Mouse (Mus musculus) limb, embryonic 12.5 days (tissue): ENCODE results near the gene Abcc4. TPM values are rescaled to one million over a fixed set of nuclear protein-coding genes. Genes with fewer than 3 reads are reported as not detected.
"Not testable (repeated sequence)": the region's sequence is repeated elsewhere in the genome, so short reads cannot be mapped to it uniquely, and the experiment has no call there.

Source experiments
- ATAC-seq: fragments of 200-750 bp; cut with Nextera tagmentation; 2 replicates; pipeline ENCODE4 v1.8.0; 2017; ENCODE audit warnings: low read depth, moderate TSS enrichment; ENCODE audit not compliant: insufficient number of reproducible peaks, insufficient read depth, low FRiP score, low TSS enrichment
- H3K27ac ChIP-seq: fragments of 300-500 bp; sonication (generic); 2 replicates; pipeline ENCODE4 v1.5.1; 2016; ENCODE audit warnings: mild to moderate bottlenecking, moderate library complexity
- H3K27me3 ChIP-seq: fragments of 300-500 bp; sonication (generic); 2 replicates; pipeline ENCODE4 v1.6.1; 2016; ENCODE audit warnings: mild to moderate bottlenecking, moderate library complexity
- H3K36me3 ChIP-seq: fragments of 300-500 bp; sonication (generic); 2 replicates; pipeline ENCODE4 v1.6.1; 2016; ENCODE audit warnings: mild to moderate bottlenecking, moderate library complexity
- H3K4me1 ChIP-seq: fragments of 300-500 bp; sonication (generic); replicated peaks from 2 replicates; pipeline ENCODE4 v1.6.1; 2016
- H3K4me2 ChIP-seq: fragments of 300-500 bp; sonication (generic); 2 replicates; pipeline ENCODE4 v1.6.1; 2016; ENCODE audit warnings: mild to moderate bottlenecking, moderate library complexity
- H3K4me3 ChIP-seq: fragments of 300-500 bp; sonication (generic); replicated peaks from 2 replicates; pipeline ENCODE4 v1.5.1; 2016; ENCODE audit warnings: mild to moderate bottlenecking
- H3K9ac ChIP-seq: fragments of 300-500 bp; sonication (generic); replicated peaks from 2 replicates; pipeline ENCODE4 v1.6.1; 2016; ENCODE audit warnings: mild to moderate bottlenecking, moderate library complexity
- H3K9me3 ChIP-seq: fragments of 300-500 bp; sonication (generic); 2 replicates; pipeline ENCODE4 v1.6.1; 2016; ENCODE audit warnings: mild to moderate bottlenecking, moderate library complexity
- WGBS: fragments of 180-500 bp; shearing (Covaris S2); methylation state at CpG from one replicate; pipeline ENCODE4 v1.1.7; 2016; 5-methylcytosine and 5-hydroxymethylcytosine counted together
- polyA plus RNA-seq: library from polyadenylated mRNA; unstranded; fragments of >200 nt; fragmentation: Nextera tagmentation; extraction: Ambion mirVana; gene quantifications from 2 replicates; pipeline ENCODE4 v1.2.1, GENCODE M21; 2016

Gene Abcc4
- polyA plus RNA-seq, 1 experiment from 2014 or later: 2.0 TPM

DNA sequence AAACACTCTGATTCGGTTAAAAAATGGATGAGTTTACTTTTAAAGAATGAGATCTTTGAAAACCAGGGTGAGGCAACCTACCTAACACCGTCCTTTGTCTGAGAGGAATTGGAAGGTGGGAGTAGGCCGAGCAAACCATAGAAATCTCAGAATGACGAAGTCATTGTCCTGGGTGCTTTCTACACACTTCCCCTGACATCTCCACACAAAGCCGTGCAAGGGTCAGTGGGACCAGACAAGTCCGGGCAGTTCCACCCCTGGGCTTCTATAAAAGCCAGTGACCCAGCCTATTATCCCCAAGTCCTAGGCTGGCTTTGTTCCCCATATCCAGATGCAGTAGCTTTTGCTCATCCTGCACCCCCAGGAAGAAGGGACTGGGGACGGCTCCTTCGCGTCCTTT is 163.1 kb downstream of the Abcc4 start:
- H3K27me3 ChIP-seq: no peaks in the 10 kb centered on the region
- no peaks in the 10 kb centered on the region for H3K36me3 ChIP-seq
- H3K4me2 ChIP-seq: no peak overlapping the region
- 90% methylated on average over 9 of the region's 9 CpGs for WGBS
- peaks cover 9% of the 10 kb centered on the region for H3K4me1 ChIP-seq
- no peak overlapping the region for H3K9ac ChIP-seq
- no peaks in the 10 kb centered on the region for H3K9me3 ChIP-seq
- ATAC-seq: no peak
- H3K4me3 ChIP-seq: no peak overlapping the region
- no peak overlapping the region for H3K27ac ChIP-seq

GRCm38 (mm10) chr14:118531539-118531938 is 174.5 kb downstream of the Abcc4 start:
- WGBS: 88% methylated on average over 3 of the region's 3 CpGs
- Histone ChIP-seq H3K9ac (no peak overlapping the region), H3K4me1 (peaks cover 13% of the 10 kb centered on the region), H3K27ac (no peak overlapping the region), H3K9me3 (no peaks in the 10 kb centered on the region), H3K27me3 (peaks cover 8% of the 10 kb centered on the region; the same call in 1 of the 2 replicates), H3K36me3 (no peaks in the 10 kb centered on the region), H3K4me3 (no peak overlapping the region), H3K4me2 (no peak overlapping the region)
- ATAC-seq: peak; percentile 43; the same call in 1 of the 2 replicates

DNA sequence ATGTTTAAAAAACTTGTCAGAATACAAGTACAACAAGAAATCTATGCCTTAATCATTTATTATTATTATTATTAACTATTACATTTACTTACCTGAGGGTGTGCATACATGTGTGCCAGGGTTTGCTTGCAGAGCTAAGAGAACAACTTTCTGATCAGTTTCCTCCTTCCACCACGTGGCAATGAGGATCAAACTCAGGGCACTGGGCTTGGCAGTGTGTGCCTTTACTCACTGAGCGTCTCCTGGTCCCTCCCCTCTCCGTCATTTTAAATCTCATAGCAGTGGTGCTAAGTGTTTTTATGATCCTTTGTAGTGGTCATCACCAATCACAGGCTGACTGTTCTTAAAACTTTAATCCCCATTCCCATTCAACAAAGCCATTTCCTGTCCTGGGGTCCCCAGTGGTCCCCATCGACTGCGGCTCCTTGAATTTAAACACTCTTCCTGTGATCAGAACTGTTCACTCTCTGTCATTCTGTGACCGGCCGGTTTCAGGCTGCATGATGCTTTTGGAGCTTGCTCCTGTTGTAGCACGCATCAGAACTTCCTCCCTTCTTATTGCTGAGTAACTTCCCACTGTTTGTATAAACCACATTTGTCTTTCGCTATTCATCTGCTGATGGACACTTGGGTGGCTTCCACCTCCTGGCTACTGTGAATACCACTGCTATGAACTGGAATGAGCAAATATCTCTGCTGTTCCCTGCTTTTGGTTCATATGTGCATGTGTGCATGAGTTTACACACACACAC is 191.6 kb downstream of the Abcc4 start:
- peaks cover 22% of the 10 kb centered on the region for H3K4me1 ChIP-seq
- H3K9me3 ChIP-seq: no peaks in the 10 kb centered on the region
- no peak for ATAC-seq
- H3K27ac ChIP-seq: no peak overlapping the region
- no peak overlapping the region for H3K9ac ChIP-seq
- 54% methylated on average over 9 of the region's 9 CpGs for WGBS
- H3K27me3 ChIP-seq: peaks cover 13% of the 10 kb centered on the region
- H3K36me3 ChIP-seq: no peaks in the 10 kb centered on the region
- no peak overlapping the region for H3K4me2 ChIP-seq
- no peak overlapping the region for H3K4me3 ChIP-seq

GRCm38 (mm10) chr14:118511715-118512114 is 194.3 kb downstream of the Abcc4 start:
- ATAC-seq, H3K4me3 ChIP-seq, H3K9ac ChIP-seq, H3K4me2 ChIP-seq, H3K27ac ChIP-seq, H3K36me3 ChIP-seq, H3K9me3 ChIP-seq: not testable (repeated sequence)
- 96% methylated on average over 6 of the region's 6 CpGs for WGBS
- Histone ChIP-seq H3K27me3 (peaks cover 17% of the 10 kb centered on the region), H3K4me1 (peaks cover 38% of the 10 kb centered on the region)

GRCm38 (mm10) chr14:118510793-118511192 is 195.2 kb downstream of the Abcc4 start:
- Histone ChIP-seq H3K4me1 (peaks cover 47% of the 10 kb centered on the region), H3K4me3 (no peak overlapping the region), H3K9me3 (no peaks in the 10 kb centered on the region), H3K27ac (peak overlapping the region; percentile 57), H3K27me3 (peaks cover 14% of the 10 kb centered on the region; the same call in 1 of the 2 replicates), H3K4me2 (peak overlapping the region; percentile 2; the same call in 1 of the 2 replicates), H3K9ac (no peak overlapping the region), H3K36me3 (no peaks in the 10 kb centered on the region)
- no peak for ATAC-seq
- 58% methylated on average over 2 of the region's 2 CpGs for WGBS

GRCm38 (mm10) chr14:118510216-118510615 is 195.8 kb downstream of the Abcc4 start:
- Histone ChIP-seq H3K9ac (no peak overlapping the region), H3K4me1 (peaks cover 47% of the 10 kb centered on the region), H3K27ac (peak overlapping the region; percentile 57; the same call in 1 of the 2 replicates), H3K4me3 (no peak overlapping the region), H3K4me2 (no peak overlapping the region), H3K27me3 (peaks cover 13% of the 10 kb centered on the region; the same call in 1 of the 2 replicates), H3K9me3 (no peaks in the 10 kb centered on the region), H3K36me3 (no peaks in the 10 kb centered on the region)
- 38% methylated on average over 5 of the region's 5 CpGs for WGBS
- ATAC-seq: no peak

DNA sequence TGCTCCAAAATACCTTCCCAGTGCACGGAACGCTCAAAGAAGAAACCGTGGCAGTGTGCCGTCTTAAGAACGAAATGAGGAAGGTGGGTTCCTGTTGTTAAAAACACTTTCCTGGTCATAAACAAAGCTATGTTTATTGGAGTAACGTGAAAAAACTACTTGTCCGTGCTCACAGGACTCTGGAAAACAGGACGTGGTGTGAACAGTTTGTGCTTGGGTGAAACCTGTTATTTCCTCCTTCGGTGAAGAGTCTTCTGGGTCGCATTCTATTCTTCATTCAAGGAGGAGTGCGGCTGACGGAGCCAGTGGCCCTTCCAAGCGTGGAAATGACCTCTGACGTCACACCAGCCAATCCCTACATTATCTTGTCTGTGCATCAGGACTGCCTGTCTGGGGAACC is 198.2 kb downstream of the Abcc4 start:
- no peak overlapping the region for H3K27ac ChIP-seq
- ATAC-seq: no peak
- WGBS: 65% methylated on average over 14 of the region's 14 CpGs

GRCm38 (mm10) chr14:118506591-118507146 is 199.3 kb downstream of the Abcc4 start:
- no peaks in the 10 kb centered on the region for H3K9me3 ChIP-seq
- H3K27me3 ChIP-seq: peaks cover 6% of the 10 kb centered on the region; the same call in 1 of the 2 replicates
- peak overlapping the region; percentile 45 for H3K4me2 ChIP-seq
- H3K27ac ChIP-seq: peak overlapping the region; percentile 59; the same call in 1 of the 2 replicates
- H3K9ac ChIP-seq: no peak overlapping the region
- no peak overlapping the region for H3K4me3 ChIP-seq
- peaks cover 39% of the 10 kb centered on the region for H3K4me1 ChIP-seq
- WGBS: 32% methylated on average over 14 of the region's 14 CpGs
- ATAC-seq: peak; percentile 69
- no peaks in the 10 kb centered on the region for H3K36me3 ChIP-seq

More for the DNA sequence above, 198.2 kb downstream of the Abcc4 start:
- Histone ChIP-seq H3K27me3 (peaks cover 6% of the 10 kb centered on the region; the same call in 1 of the 2 replicates), H3K4me2 (no peak overlapping the region), H3K4me3 (no peak overlapping the region), H3K4me1 (peaks cover 41% of the 10 kb centered on the region), H3K9ac (no peak overlapping the region), H3K9me3 (no peaks in the 10 kb centered on the region), H3K36me3 (no peaks in the 10 kb centered on the region)

- Histone ChIP-seq H3K4me3 (no peak overlapping the region), H3K9me3 (0 out of 2 replicates have a peak, but pooled peaks cover 6% of the 10 kb centered on the region), H3K27me3 (0 out of 2 replicates have a peak, but pooled peaks cover 4% of the 10 kb centered on the region), H3K27ac (no peak overlapping the region), H3K9ac (no peak overlapping the region), H3K4me2 (no peak overlapping the region), H3K36me3 (no peaks in the 10 kb centered on the region), H3K4me1 (no peaks in the 10 kb centered on the region)
- ATAC-seq: no peak
- WGBS: 60% methylated on average over 2 of the region's 2 CpGs
These were observed 209.3 kb downstream of the Abcc4 start for GRCm38 (mm10) chr14:118496767-118497166.

DNA sequence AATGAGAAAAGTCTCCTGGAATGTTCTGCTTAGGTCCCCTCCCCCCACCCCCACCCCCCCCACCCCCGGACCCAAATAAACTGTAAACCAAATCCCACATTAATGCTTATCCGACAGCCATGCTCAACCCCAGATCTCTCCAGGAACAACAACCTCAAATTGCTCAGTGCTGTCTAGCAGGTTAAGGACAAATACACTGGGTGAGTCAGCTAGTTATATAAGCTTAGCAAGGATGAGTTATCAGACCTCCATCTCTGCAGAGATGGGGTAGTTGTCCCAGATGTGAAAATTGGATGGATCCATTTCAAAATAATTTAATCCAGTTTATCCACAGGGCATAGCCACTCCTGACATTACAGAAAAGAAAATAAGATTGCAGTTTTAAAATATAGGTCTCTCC is 210.6 kb downstream of the Abcc4 start:
- 63% methylated on average over 2 of the region's 2 CpGs for WGBS
- peaks cover 6% of the 10 kb centered on the region for H3K4me1 ChIP-seq

GRCm38 (mm10) chr14:118491708-118492107 is 214.3 kb downstream of the Abcc4 start:
- peaks cover 6% of the 10 kb centered on the region for H3K4me1 ChIP-seq

More for the DNA sequence above, 210.6 kb downstream of the Abcc4 start:
- H3K9ac ChIP-seq: no peak overlapping the region
- no peak overlapping the region for H3K27ac ChIP-seq
- H3K36me3 ChIP-seq: no peaks in the 10 kb centered on the region
- ATAC-seq: no peak
- no peak overlapping the region for H3K4me3 ChIP-seq
- no peak overlapping the region for H3K4me2 ChIP-seq
- 0 out of 2 replicates have a peak, but pooled peaks cover 6% of the 10 kb centered on the region for H3K9me3 ChIP-seq
- peaks cover 6% of the 10 kb centered on the region; the same call in 1 of the 2 replicates for H3K27me3 ChIP-seq

More at GRCm38 (mm10) chr14:118491708-118492107, 214.3 kb downstream of the Abcc4 start:
- Histone ChIP-seq H3K4me2 (peak overlapping the region; percentile 21), H3K9ac (no peak overlapping the region), H3K36me3 (no peaks in the 10 kb centered on the region), H3K4me3 (no peak overlapping the region), H3K27ac (no peak overlapping the region), H3K9me3 (no peaks in the 10 kb centered on the region), H3K27me3 (peaks cover 6% of the 10 kb centered on the region)
- WGBS: 54% methylated on average over 6 of the region's 6 CpGs
- no peak for ATAC-seq
